Comparison of ENCODE assay signal across 14 mouse cellular contexts in genomic region chr12:79610511-79611103, GRCm38 (mm10).
DNase-seq lines count a peak whose midpoint lies in the region; ATAC-seq lines count a peak whose summit lies in the region.
"Had no signal": no experiment of that assay in that cellular context is flagged by ENCODE, and none has a peak within 500 bp of the region (broad histone marks: within the 10 kb centered on the region; RNA-seq: fewer than 3 reads in every experiment).

No protein-coding gene starts in this region.

- no peaks in the 10 kb centered on the region for H3K9me3 ChIP-seq in kidney, embryonic 15.5 days (replicated peaks)
- H3K9me3 ChIP-seq in embryonic facial prominence, embryonic 15.5 days (replicated peaks), result no peaks in the 10 kb centered on the region
- no peaks in the 10 kb centered on the region for H3K9me3 ChIP-seq in liver, embryonic 15.5 days (replicated peaks)
- H3K9me3 ChIP-seq: forebrain, embryonic 15.5 days had no signal

- no peaks in the 10 kb centered on the region for H3K36me3 ChIP-seq in kidney, embryonic 15.5 days
- H3K36me3 ChIP-seq in embryonic facial prominence, embryonic 15.5 days, result no peaks in the 10 kb centered on the region
- H3K36me3 ChIP-seq in liver, embryonic 15.5 days (replicated peaks), result no peaks in the 10 kb centered on the region
- H3K36me3 ChIP-seq: forebrain, embryonic 15.5 days had no signal

- no peak overlapping the region for H3K9ac ChIP-seq in kidney, embryonic 15.5 days
- H3K9ac ChIP-seq in embryonic facial prominence, embryonic 15.5 days, result no peak overlapping the region
- peak overlapping the region; percentile 19; the same call in 1 of the 2 replicates for H3K9ac ChIP-seq in liver, embryonic 15.5 days
- H3K9ac ChIP-seq: forebrain, embryonic 15.5 days had no signal

- peaks cover 48% of the 10 kb centered on the region for H3K4me1 ChIP-seq in kidney, embryonic 15.5 days
- H3K4me1 ChIP-seq in embryonic facial prominence, embryonic 15.5 days, result peaks cover 60% of the 10 kb centered on the region
- peaks cover 59% of the 10 kb centered on the region for H3K4me1 ChIP-seq in liver, embryonic 15.5 days (replicated peaks)

- peak overlapping the region; percentile 81 for H3K27ac ChIP-seq in kidney, embryonic 15.5 days
- peak overlapping the region; percentile 86 for H3K27ac ChIP-seq in embryonic facial prominence, embryonic 15.5 days (replicated peaks)
- H3K27ac ChIP-seq in liver, embryonic 15.5 days (replicated peaks), result peak overlapping the region; percentile 98
- H3K27ac ChIP-seq: forebrain, embryonic 15.5 days had no signal

- peak; percentile 8 for DNase-seq in adrenal gland, postnatal 14 days
- no peak for DNase-seq in adrenal gland, adult 18-20 months (ENCODE audit: low spot score in 2 of 2)
- no peak for DNase-seq in kidney, postnatal 4 days
- no peak for DNase-seq in left cerebral cortex, postnatal 14 days (ENCODE audit: low spot score in 2 of 2)
- DNase-seq: adrenal gland, adult 8-10 months; cerebellum, postnatal 14 days; heart, postnatal 14 days; kidney, postnatal 25 days had no signal

- no peak overlapping the region for H3K4me2 ChIP-seq in kidney, embryonic 15.5 days
- H3K4me2 ChIP-seq in embryonic facial prominence, embryonic 15.5 days (replicated peaks), result no peak overlapping the region
- peak overlapping the region; percentile 79; the same call in 1 of the 2 replicates for H3K4me2 ChIP-seq in liver, embryonic 15.5 days
- H3K4me2 ChIP-seq: forebrain, embryonic 15.5 days had no signal

- H3K27me3 ChIP-seq in kidney, embryonic 15.5 days, result no peaks in the 10 kb centered on the region
- H3K27me3 ChIP-seq in embryonic facial prominence, embryonic 15.5 days, result no peaks in the 10 kb centered on the region
- H3K27me3 ChIP-seq in liver, embryonic 15.5 days, result no peaks in the 10 kb centered on the region
- H3K27me3 ChIP-seq: forebrain, embryonic 15.5 days had no signal

- no peak for ATAC-seq in kidney, embryonic 15.5 days (replicated peaks; ENCODE audit: low FRiP score)
- ATAC-seq in embryonic facial prominence, embryonic 15.5 days (ENCODE audit: insufficient number of reproducible peaks, low FRiP score, low TSS enrichment, low read depth), result 0 out of 2 replicates have a peak, but pooled peaks have one; percentile 11
- ATAC-seq in liver, embryonic 15.5 days (ENCODE audit: insufficient read depth), result no peak
- no peak for ATAC-seq in frontal cortex, adult (ENCODE audit: low TSS enrichment)
- ATAC-seq: forebrain, embryonic 15.5 days; midbrain, embryonic 16.5 days had no signal

- no peak overlapping the region for H3K4me3 ChIP-seq in kidney, embryonic 15.5 days (replicated peaks)
- H3K4me3 ChIP-seq in embryonic facial prominence, embryonic 15.5 days (replicated peaks), result no peak overlapping the region
- H3K4me3 ChIP-seq in liver, embryonic 15.5 days (replicated peaks), result no peak overlapping the region
- H3K4me3 ChIP-seq: forebrain, embryonic 15.5 days had no signal

- intact Hi-C loops in left cerebral cortex, postnatal 14 days (cut with DNase I), result loop anchor here (5.0 to 10.0 kb wide), 2 partner anchors 314 to 357 kb away; no protein-coding TSS in a partner anchor

- WGBS in kidney, embryonic 15.5 days, result 56% methylated on average over 6 of the region's 6 CpGs
- 45% methylated on average over 6 of the region's 6 CpGs for WGBS in embryonic facial prominence, embryonic 15.5 days
- WGBS in liver, embryonic 15.5 days (ENCODE audit: insufficient replicate concordance), result 50% methylated on average over 6 of the region's 6 CpGs
